Mouse (Mus musculus): ENCODE results near the gene Grhpr.

DNA sequence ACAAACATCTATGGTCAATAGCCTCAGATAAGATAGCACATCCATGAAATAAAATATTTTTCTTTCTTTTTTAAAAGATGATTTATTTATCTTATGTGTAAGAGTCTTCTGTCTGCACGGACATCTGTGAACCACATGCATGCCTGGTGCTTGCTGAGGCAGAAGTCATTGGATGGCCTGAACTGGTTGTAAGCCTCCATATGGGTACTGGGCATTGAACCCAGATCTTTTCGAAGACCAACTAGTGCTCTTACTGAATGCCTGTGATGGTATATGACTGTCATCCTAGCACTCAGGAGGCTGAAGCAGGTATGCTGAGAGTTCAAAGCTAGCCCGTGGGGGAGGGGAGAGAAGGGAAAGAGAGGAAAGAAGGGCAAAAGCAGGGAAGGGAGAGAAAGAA lies 16.9 kb downstream of the Grhpr start:
- no peak for TF ChIP-seq POLR2A (IDR thresholded peaks at IDR 0.05; ENCODE audit: low read depth, low read length)
- TF ChIP-seq CTCF (IDR thresholded peaks at IDR 0.05; ENCODE audit: extremely low read depth, insufficient read depth, insufficient read length, insufficient replicate concordance), result no peak

All from spleen, adult 2 months (tissue).